Mouse (Mus musculus): ENCODE results near the gene Ptgdr.
"Not testable (repeated sequence)": the region's sequence is repeated elsewhere in the genome, so short reads cannot be mapped to it uniquely, and the experiment has no call there.

The Ptgdr gene

GRCm38 (mm10) chr14:44813152-44813551 is 46.0 kb downstream of the Ptgdr start:
- ATAC-seq (ENCODE audit: low TSS enrichment): not testable (repeated sequence)

All from frontal cortex, adult (tissue).